Mouse (Mus musculus): Measurements from ENCODE around the gene Pde2a. TPM values are rescaled to one million over a fixed set of nuclear protein-coding genes. Genes with fewer than 3 reads are reported as not detected.

Pde2a gene
- polyA plus RNA-seq, 1 experiment from 2014 or later = 31.6 TPM

DNA sequence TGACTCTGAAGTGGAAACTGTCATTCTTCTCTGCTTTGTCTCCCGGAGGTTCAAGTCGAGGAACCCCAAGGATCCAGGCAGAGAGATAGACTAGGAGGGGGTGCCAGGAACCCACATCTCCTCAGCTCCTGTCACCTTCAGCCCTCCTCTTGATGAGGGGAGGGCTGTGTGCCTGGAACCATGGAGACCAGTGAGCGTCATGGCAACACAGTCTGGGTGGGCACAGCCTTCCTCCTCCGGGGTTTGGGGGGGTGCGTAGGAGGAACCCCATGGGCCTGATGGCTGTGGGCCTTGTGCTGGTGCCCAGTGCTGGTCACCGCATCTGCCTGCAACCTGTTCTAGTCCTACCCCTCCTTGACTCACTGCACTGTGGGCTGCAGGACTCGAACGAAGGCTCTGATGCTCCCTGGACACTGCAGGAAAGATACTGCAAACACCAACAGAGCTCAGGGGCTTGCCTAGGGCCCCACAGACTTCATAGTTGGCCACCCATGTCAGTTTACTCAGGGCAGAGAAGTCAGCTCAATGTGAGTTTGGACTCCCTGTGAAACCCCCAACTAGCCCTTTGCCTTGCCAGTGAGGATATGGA, 5.9 kb upstream of the Pde2a start:
- H3K9me3 ChIP-seq (replicated peaks; ENCODE audit: control insufficient read depth, low read length, poor library complexity, severe bottlenecking) = no peaks in the 10 kb centered on the region
- peak; percentile 30 for ATAC-seq
- peaks cover 31% of the 10 kb centered on the region for H3K4me1 ChIP-seq (ENCODE audit: control insufficient read depth, insufficient read depth, low read length)
- 41% methylated on average over 8 of the region's 8 CpGs for WGBS
- H3K9ac ChIP-seq (ENCODE audit: low read depth, low read length) = no peak overlapping the region
- H3K4me3 ChIP-seq (ENCODE audit: low read depth, low read length) = no peak overlapping the region
- H3K27me3 ChIP-seq (ENCODE audit: control insufficient read depth, insufficient read depth, low read depth, low read length) = no peaks in the 10 kb centered on the region
- no peak overlapping the region for H3K4me2 ChIP-seq (ENCODE audit: low read length)
- H3K36me3 ChIP-seq (ENCODE audit: control insufficient read depth, insufficient read depth, low read length) = no peaks in the 10 kb centered on the region
- H3K27ac ChIP-seq (ENCODE audit: low read length) = peak overlapping the region; percentile 50

DNA sequence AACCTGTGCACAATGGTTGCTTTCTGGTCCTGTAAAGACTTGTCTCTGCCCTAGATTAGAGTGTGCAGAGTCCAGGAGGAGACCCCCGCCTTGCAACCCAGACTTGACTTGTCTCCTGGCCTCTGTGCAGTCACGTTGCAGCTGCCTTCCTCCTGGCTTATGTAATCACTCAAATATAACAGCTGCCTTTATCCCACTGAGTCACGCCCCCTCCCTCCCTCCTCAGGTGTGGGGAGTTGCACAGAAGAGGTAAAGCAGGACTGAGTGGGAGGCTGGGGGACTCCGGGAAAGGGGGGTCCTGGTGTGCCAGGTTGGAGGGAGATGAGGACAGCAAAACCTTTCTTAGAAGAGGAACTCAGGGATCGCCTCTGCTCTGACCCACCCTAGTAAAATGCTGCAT, 5.1 kb upstream of the Pde2a start:
- Histone ChIP-seq H3K27me3 (ENCODE audit: control insufficient read depth, insufficient read depth, low read depth, low read length) (no peaks in the 10 kb centered on the region), H3K9ac (ENCODE audit: low read depth, low read length) (no peak overlapping the region), H3K4me3 (ENCODE audit: low read depth, low read length) (no peak overlapping the region), H3K27ac (ENCODE audit: low read length) (no peak overlapping the region), H3K9me3 (replicated peaks; ENCODE audit: control insufficient read depth, low read length, poor library complexity, severe bottlenecking) (no peaks in the 10 kb centered on the region), H3K4me2 (ENCODE audit: low read length) (no peak overlapping the region), H3K4me1 (ENCODE audit: control insufficient read depth, insufficient read depth, low read length) (peaks cover 35% of the 10 kb centered on the region), H3K36me3 (ENCODE audit: control insufficient read depth, insufficient read depth, low read length) (no peaks in the 10 kb centered on the region)
- no peak for ATAC-seq
- 78% methylated on average over 5 of the region's 5 CpGs for WGBS

DNA sequence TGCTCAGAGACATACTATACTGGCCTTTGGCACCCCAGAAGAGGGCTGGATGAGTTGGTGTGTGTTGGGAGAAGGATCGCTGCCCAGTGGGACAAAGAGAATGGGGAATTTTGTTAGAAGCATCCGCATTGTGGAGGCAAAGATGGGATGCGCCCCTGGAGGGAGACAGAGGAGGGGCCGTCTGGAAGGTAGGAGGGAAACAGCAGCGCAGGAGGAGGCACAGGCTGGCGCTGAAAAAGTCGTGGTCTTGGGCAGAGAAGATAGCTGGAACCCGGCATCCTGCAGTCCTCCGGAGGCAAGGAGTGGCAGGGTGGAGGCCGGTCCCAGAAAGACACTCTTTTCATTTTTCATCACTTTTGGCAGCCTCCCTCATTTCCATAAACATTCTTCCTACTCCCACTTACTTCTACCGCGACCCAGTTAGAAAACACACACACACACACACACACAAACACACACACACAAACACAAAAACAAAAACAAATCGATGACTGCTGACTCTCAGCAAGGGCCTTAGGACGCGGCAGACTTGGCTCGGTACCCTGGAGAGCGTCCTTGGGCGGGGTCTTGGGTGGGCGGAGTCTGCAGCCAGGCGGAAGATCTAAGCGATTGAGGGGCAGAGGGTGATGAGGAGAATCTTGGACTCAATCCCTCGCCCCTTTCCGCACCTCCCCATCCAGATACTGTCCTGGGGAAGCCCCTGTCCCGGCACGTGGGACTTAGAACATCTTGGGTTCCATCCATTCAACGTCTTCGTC, 2.3 kb upstream of the Pde2a start:
- H3K4me1 ChIP-seq (ENCODE audit: control insufficient read depth, insufficient read depth, low read length) = peaks cover 35% of the 10 kb centered on the region
- ATAC-seq = no peak
- no peak overlapping the region for H3K4me3 ChIP-seq (ENCODE audit: low read depth, low read length)
- 5% methylated on average over 27 of the region's 27 CpGs for WGBS
- H3K9me3 ChIP-seq (replicated peaks; ENCODE audit: control insufficient read depth, low read length, poor library complexity, severe bottlenecking) = no peaks in the 10 kb centered on the region
- H3K9ac ChIP-seq (ENCODE audit: low read depth, low read length) = no peak overlapping the region
- H3K4me2 ChIP-seq (ENCODE audit: low read length) = no peak overlapping the region
- H3K27me3 ChIP-seq (ENCODE audit: control insufficient read depth, insufficient read depth, low read depth, low read length) = no peaks in the 10 kb centered on the region
- H3K36me3 ChIP-seq (ENCODE audit: control insufficient read depth, insufficient read depth, low read length) = no peaks in the 10 kb centered on the region
- no peak overlapping the region for H3K27ac ChIP-seq (ENCODE audit: low read length)

DNA sequence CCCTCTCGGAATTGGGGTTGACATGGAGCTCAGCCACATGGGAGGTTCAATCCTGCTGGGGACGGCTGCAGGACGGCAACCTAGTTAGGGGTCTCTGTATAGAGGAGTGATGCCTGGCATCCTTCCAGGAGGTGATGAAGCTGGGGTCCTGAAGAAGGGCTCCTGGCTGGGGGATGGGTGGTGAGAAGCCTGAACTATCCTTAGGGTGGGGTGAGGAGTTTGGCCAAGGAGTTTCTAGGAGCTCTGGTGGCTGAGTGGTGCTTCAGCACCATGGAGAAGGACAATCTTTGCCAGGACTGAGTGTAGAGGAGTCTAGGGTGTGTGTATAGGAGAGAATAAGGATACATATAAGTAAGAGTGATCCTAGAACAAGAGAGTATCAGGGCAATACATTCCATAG, 578 bp downstream of the Pde2a start:
- Histone ChIP-seq H3K4me1 (ENCODE audit: control insufficient read depth, insufficient read depth, low read length) (peaks cover 25% of the 10 kb centered on the region), H3K9me3 (replicated peaks; ENCODE audit: control insufficient read depth, low read length, poor library complexity, severe bottlenecking) (no peaks in the 10 kb centered on the region), H3K4me3 (ENCODE audit: low read depth, low read length) (peak overlapping the region; percentile 38), H3K27ac (ENCODE audit: low read length) (no peak overlapping the region), H3K4me2 (ENCODE audit: low read length) (peak overlapping the region; percentile 55), H3K9ac (ENCODE audit: low read depth, low read length) (peak overlapping the region; percentile 60), H3K36me3 (ENCODE audit: control insufficient read depth, insufficient read depth, low read length) (no peaks in the 10 kb centered on the region), H3K27me3 (ENCODE audit: control insufficient read depth, insufficient read depth, low read depth, low read length) (no peaks in the 10 kb centered on the region)
- 9% methylated on average over 3 of the region's 3 CpGs for WGBS
- peak; percentile 18; the same call in 1 of the 2 replicates for ATAC-seq

DNA sequence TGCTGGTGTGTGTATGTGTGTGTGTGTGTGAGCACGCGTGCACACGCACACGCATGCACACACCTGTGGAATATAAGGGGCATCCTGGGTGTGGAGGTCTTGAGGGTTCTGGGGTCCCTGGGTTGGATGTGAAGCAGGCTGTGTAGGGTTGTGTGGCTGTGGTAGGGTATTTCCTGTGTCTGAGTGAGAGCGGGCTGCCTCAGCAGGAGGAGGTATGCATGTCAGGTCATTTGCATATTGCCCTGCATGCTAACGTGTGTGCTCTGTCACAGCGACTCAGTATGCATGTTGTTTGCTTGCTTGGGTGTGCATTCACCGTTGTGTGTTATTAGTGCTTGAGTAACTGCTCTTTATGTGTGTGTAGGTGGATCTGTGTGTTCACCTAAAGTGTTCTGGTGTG, 1.2 kb downstream of the Pde2a start:
- Histone ChIP-seq H3K27ac (ENCODE audit: low read length) (no peak overlapping the region), H3K4me3 (ENCODE audit: low read depth, low read length) (peak overlapping the region; percentile 38; the same call in 1 of the 2 replicates), H3K36me3 (ENCODE audit: control insufficient read depth, insufficient read depth, low read length) (no peaks in the 10 kb centered on the region), H3K9ac (ENCODE audit: low read depth, low read length) (no peak overlapping the region), H3K4me2 (ENCODE audit: low read length) (peak overlapping the region; percentile 55), H3K9me3 (replicated peaks; ENCODE audit: control insufficient read depth, low read length, poor library complexity, severe bottlenecking) (no peaks in the 10 kb centered on the region), H3K4me1 (ENCODE audit: control insufficient read depth, insufficient read depth, low read length) (peaks cover 28% of the 10 kb centered on the region), H3K27me3 (ENCODE audit: control insufficient read depth, insufficient read depth, low read depth, low read length) (no peaks in the 10 kb centered on the region)
- no peak for ATAC-seq
- WGBS = 73% methylated on average over 8 of the region's 8 CpGs

DNA sequence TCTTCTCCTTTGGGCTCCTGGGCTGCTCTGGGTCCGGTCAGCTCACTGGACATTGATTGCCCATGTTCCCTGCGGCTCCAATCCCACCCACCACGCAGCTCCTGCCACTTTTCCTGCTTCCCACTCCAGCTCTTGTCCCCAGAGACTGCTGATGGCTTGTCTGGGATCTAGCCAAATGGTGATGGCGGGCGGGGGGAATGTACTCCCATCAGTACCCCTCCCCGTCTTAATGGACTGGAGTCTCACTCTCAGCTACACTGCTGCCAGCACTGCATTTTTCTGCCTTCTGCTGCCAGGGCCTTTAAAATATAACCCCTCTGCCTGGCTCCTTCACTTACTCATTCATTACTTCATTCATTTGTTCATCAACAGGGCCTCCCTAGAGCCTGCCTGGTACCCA, 2.5 kb downstream of the Pde2a start:
- Histone ChIP-seq H3K36me3 (ENCODE audit: control insufficient read depth, insufficient read depth, low read length) (no peaks in the 10 kb centered on the region), H3K9ac (ENCODE audit: low read depth, low read length) (no peak overlapping the region), H3K4me2 (ENCODE audit: low read length) (peak overlapping the region; percentile 9; the same call in 1 of the 2 replicates), H3K9me3 (replicated peaks; ENCODE audit: control insufficient read depth, low read length, poor library complexity, severe bottlenecking) (no peaks in the 10 kb centered on the region), H3K4me1 (ENCODE audit: control insufficient read depth, insufficient read depth, low read length) (peaks cover 28% of the 10 kb centered on the region), H3K27me3 (ENCODE audit: control insufficient read depth, insufficient read depth, low read depth, low read length) (no peaks in the 10 kb centered on the region), H3K27ac (ENCODE audit: low read length) (no peak overlapping the region), H3K4me3 (ENCODE audit: low read depth, low read length) (no peak overlapping the region)
- ATAC-seq = no peak
- 69% methylated on average over 6 of the region's 6 CpGs for WGBS

DNA sequence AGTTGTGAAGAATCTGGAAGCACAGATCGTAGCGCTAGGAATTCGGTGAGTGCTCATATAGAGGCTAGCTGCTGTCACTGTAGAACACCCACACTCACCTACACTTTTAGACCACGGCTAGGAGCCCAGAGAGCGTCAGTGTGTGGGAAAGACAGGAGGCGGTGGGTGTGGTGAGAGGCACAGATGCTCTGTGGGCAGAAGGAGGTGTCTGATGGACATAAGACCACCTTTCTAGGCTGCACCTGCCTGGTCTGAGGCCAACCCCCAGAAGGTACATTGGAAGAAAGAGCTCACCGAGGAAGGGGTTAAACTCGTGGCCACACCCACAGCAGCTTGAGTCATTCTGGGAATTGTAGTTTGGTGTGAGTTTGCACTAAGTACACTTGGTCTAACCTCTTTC, 5.2 kb downstream of the Pde2a start:
- Histone ChIP-seq H3K9ac (ENCODE audit: low read depth, low read length) (no peak overlapping the region), H3K27ac (ENCODE audit: low read length) (no peak overlapping the region), H3K4me1 (ENCODE audit: control insufficient read depth, insufficient read depth, low read length) (peaks cover 17% of the 10 kb centered on the region), H3K27me3 (ENCODE audit: control insufficient read depth, insufficient read depth, low read depth, low read length) (no peaks in the 10 kb centered on the region), H3K9me3 (replicated peaks; ENCODE audit: control insufficient read depth, low read length, poor library complexity, severe bottlenecking) (no peaks in the 10 kb centered on the region), H3K36me3 (ENCODE audit: control insufficient read depth, insufficient read depth, low read length) (no peaks in the 10 kb centered on the region), H3K4me3 (ENCODE audit: low read depth, low read length) (no peak overlapping the region), H3K4me2 (ENCODE audit: low read length) (peak overlapping the region; percentile 19)
- 76% methylated on average over 8 of the region's 8 CpGs for WGBS
- peak; percentile 20 for ATAC-seq

DNA sequence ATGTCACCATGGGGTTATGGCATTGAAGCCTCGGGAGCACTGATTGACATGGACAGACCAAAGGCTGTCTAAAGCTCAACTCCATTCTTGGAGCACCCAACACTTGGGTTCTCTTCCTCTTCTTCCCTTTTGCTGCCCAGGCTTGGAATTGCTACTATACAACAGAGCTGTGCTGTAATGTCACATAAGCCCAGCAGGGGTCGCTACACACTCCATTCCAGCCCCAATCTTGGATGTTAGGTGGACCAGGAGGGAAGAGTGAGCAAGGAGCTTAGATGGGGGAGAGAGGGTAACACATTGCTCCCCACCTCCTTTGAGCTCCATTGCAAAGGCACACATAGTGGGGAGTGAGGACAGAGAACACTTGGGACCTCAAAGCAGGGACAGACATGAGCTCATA, 6.2 kb downstream of the Pde2a start:
- Histone ChIP-seq H3K4me2 (ENCODE audit: low read length) (no peak overlapping the region), H3K27me3 (ENCODE audit: control insufficient read depth, insufficient read depth, low read depth, low read length) (no peaks in the 10 kb centered on the region), H3K27ac (ENCODE audit: low read length) (no peak overlapping the region), H3K9me3 (replicated peaks; ENCODE audit: control insufficient read depth, low read length, poor library complexity, severe bottlenecking) (no peaks in the 10 kb centered on the region), H3K36me3 (ENCODE audit: control insufficient read depth, insufficient read depth, low read length) (no peaks in the 10 kb centered on the region), H3K4me1 (ENCODE audit: control insufficient read depth, insufficient read depth, low read length) (peaks cover 13% of the 10 kb centered on the region), H3K4me3 (ENCODE audit: low read depth, low read length) (no peak overlapping the region), H3K9ac (ENCODE audit: low read depth, low read length) (no peak overlapping the region)
- WGBS = 21% methylated on average over 2 of the region's 2 CpGs
- no peak for ATAC-seq

DNA sequence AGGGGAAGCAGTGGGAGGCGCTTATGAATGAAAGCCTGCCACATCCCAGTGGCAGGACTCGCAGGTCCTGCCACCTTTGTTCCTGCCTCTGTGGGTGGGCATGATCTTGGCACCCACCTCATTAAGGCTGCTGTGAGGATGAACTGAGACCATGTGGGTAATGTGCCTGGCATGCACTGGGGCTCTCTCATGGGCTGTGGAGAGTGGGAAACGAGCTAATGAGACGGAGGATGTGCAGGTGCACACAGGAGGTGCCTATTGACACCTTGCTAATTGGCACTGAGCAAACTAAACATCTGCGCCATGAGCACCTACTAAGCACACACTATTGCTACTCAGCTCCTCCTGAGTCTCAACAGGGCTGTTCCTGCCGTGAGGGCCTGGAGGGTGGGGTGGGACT, 13.5 kb downstream of the Pde2a start:
- H3K27ac ChIP-seq (ENCODE audit: low read length) = no peak overlapping the region
- WGBS = 44% methylated on average over 6 of the region's 6 CpGs
- H3K9me3 ChIP-seq (replicated peaks; ENCODE audit: control insufficient read depth, low read length, poor library complexity, severe bottlenecking) = no peaks in the 10 kb centered on the region
- ATAC-seq = no peak
- no peak overlapping the region for H3K4me3 ChIP-seq (ENCODE audit: low read depth, low read length)
- H3K4me1 ChIP-seq (ENCODE audit: control insufficient read depth, insufficient read depth, low read length) = no peaks in the 10 kb centered on the region
- H3K36me3 ChIP-seq (ENCODE audit: control insufficient read depth, insufficient read depth, low read length) = no peaks in the 10 kb centered on the region
- no peaks in the 10 kb centered on the region for H3K27me3 ChIP-seq (ENCODE audit: control insufficient read depth, insufficient read depth, low read depth, low read length)
- no peak overlapping the region for H3K9ac ChIP-seq (ENCODE audit: low read depth, low read length)
- no peak overlapping the region for H3K4me2 ChIP-seq (ENCODE audit: low read length)
